Mouse (Mus musculus) lung, embryonic 16.5 days (tissue): ENCODE measurements around the gene H2-Q4. TPM values are rescaled to one million over a fixed set of nuclear protein-coding genes. Genes with fewer than 3 reads are reported as not detected.
"Not testable (repeated sequence)": the region's sequence is repeated elsewhere in the genome, so short reads cannot be mapped to it uniquely, and the experiment has no call there.

Source experiments
- ATAC-seq: fragments of 200-750 bp; cut with Nextera tagmentation; 2 replicates; pipeline ENCODE4 v1.8.0; 2017; ENCODE audit warnings: low read depth, mild to moderate bottlenecking, moderate library complexity
- H3K27ac ChIP-seq: fragments of 300-500 bp; sonication (generic); 2 replicates; pipeline ENCODE4 v1.5.1; 2014; ENCODE audit warnings: mild to moderate bottlenecking, control low read depth, low read length
- H3K27me3 ChIP-seq: fragments of 300-500 bp; sonication (generic); 2 replicates; pipeline ENCODE4 v1.6.1; 2014; ENCODE audit warnings: low read depth, low read length, mixed read lengths; ENCODE audit not compliant: control insufficient read depth, insufficient read depth
- H3K36me3 ChIP-seq: fragments of 300-500 bp; sonication (generic); 2 replicates; pipeline ENCODE4 v1.6.1; 2014; ENCODE audit warnings: low read length; ENCODE audit not compliant: control insufficient read depth, insufficient read depth
- H3K4me1 ChIP-seq: fragments of 300-500 bp; sonication (generic); replicated peaks from 2 replicates; pipeline ENCODE4 v1.6.1; 2014; ENCODE audit warnings: low read length, mixed read lengths; ENCODE audit not compliant: control insufficient read depth, insufficient read depth
- H3K4me2 ChIP-seq: fragments of 300-500 bp; sonication (generic); 2 replicates; pipeline ENCODE4 v1.6.1; 2014; ENCODE audit warnings: low read depth, low read length, control low read depth
- H3K4me3 ChIP-seq: fragments of 300-500 bp; sonication (generic); 2 replicates; pipeline ENCODE4 v1.5.1; 2014; ENCODE audit warnings: mild to moderate bottlenecking, low read length, control low read depth
- H3K9ac ChIP-seq: fragments of 300-500 bp; sonication (generic); 2 replicates; pipeline ENCODE4 v1.6.1; 2014; ENCODE audit warnings: low read length, control low read depth
- H3K9me3 ChIP-seq: fragments of 300-500 bp; sonication (generic); 2 replicates; pipeline ENCODE4 v1.6.1; 2016; ENCODE audit warnings: low read length; ENCODE audit not compliant: control insufficient read depth
- WGBS: fragments of 180-500 bp; shearing (Covaris S2); extraction: QIAGEN DNeasy Blood & Tissue Kit; methylation state at CpG from one replicate; pipeline ENCODE4 v1.1.7; 2014; 5-methylcytosine and 5-hydroxymethylcytosine counted together
- polyA plus RNA-seq: library from polyadenylated mRNA; unstranded; fragments of >200 nt; fragmentation: Nextera tagmentation; extraction: Ambion mirVana; gene quantifications from 2 replicates; pipeline ENCODE4 v1.2.1, GENCODE M21; 2015

H2-Q4 gene
- polyA plus RNA-seq, 1 experiment from 2014 or later, result 6.5 TPM

- H3K27me3 ChIP-seq, ATAC-seq, H3K4me3 ChIP-seq, H3K4me1 ChIP-seq, H3K9ac ChIP-seq, H3K36me3 ChIP-seq, H3K4me2 ChIP-seq, H3K27ac ChIP-seq, H3K9me3 ChIP-seq: not testable (repeated sequence)
- WGBS, result 72% methylated on average over 3 of the region's 10 CpGs
Measured at GRCm38 (mm10) chr17:35415273-35416129, 36.1 kb downstream of the H2-Q4 start.

GRCm38 (mm10) chr17:35418772-35419171, 39.4 kb downstream of the H2-Q4 start:
- Histone ChIP-seq H3K9ac (no peak overlapping the region), H3K36me3 (no peaks in the 10 kb centered on the region), H3K27me3 (no peaks in the 10 kb centered on the region), H3K4me3 (no peak overlapping the region), H3K27ac (no peak overlapping the region), H3K9me3 (no peaks in the 10 kb centered on the region), H3K4me2 (no peak overlapping the region), H3K4me1 (no peaks in the 10 kb centered on the region)
- 69% methylated on average over 7 of the region's 7 CpGs for WGBS
- ATAC-seq, result no peak

GRCm38 (mm10) chr17:35419564-35419963, 40.1 kb downstream of the H2-Q4 start:
- not testable (repeated sequence) for H3K9me3 ChIP-seq, ATAC-seq

GRCm38 (mm10) chr17:35420206-35420810, 40.9 kb downstream of the H2-Q4 start:
- H3K4me2 ChIP-seq, H3K36me3 ChIP-seq, H3K27me3 ChIP-seq, H3K9me3 ChIP-seq, ATAC-seq, H3K4me1 ChIP-seq, H3K9ac ChIP-seq, H3K27ac ChIP-seq, H3K4me3 ChIP-seq: not testable (repeated sequence)
- 14% methylated on average over 11 of the region's 11 CpGs for WGBS

More at GRCm38 (mm10) chr17:35419564-35419963, 40.1 kb downstream of the H2-Q4 start:
- H3K4me2 ChIP-seq, H3K36me3 ChIP-seq, H3K27ac ChIP-seq, H3K9ac ChIP-seq, H3K4me3 ChIP-seq, H3K27me3 ChIP-seq, H3K4me1 ChIP-seq: not testable (repeated sequence)
- WGBS, result 55% methylated on average over 4 of the region's 4 CpGs

- not testable (repeated sequence) for ATAC-seq
Measured at GRCm38 (mm10) chr17:35421331-35421730, 41.9 kb downstream of the H2-Q4 start.

GRCm38 (mm10) chr17:35422360-35422759, 42.9 kb downstream of the H2-Q4 start:
- ATAC-seq, H3K9ac ChIP-seq, H3K9me3 ChIP-seq, H3K4me2 ChIP-seq, H3K4me3 ChIP-seq, H3K27ac ChIP-seq, H3K36me3 ChIP-seq, H3K4me1 ChIP-seq: not testable (repeated sequence)
- WGBS, result 86% methylated on average over 5 of the region's 5 CpGs
- peaks cover 11% of the 10 kb centered on the region for H3K27me3 ChIP-seq

More at GRCm38 (mm10) chr17:35421331-35421730, 41.9 kb downstream of the H2-Q4 start:
- not testable (repeated sequence) for H3K36me3 ChIP-seq, H3K4me3 ChIP-seq, H3K4me2 ChIP-seq, H3K9ac ChIP-seq, H3K4me1 ChIP-seq, H3K27ac ChIP-seq, H3K9me3 ChIP-seq
- peaks cover 11% of the 10 kb centered on the region for H3K27me3 ChIP-seq
- WGBS, result 87% methylated on average over 4 of the region's 4 CpGs

- not testable (repeated sequence) for H3K4me2 ChIP-seq, H3K9me3 ChIP-seq, ATAC-seq, H3K4me1 ChIP-seq, H3K27ac ChIP-seq, H3K4me3 ChIP-seq, H3K9ac ChIP-seq, H3K36me3 ChIP-seq
- peaks cover 11% of the 10 kb centered on the region for H3K27me3 ChIP-seq
- WGBS, result 49% methylated on average over 3 of the region's 3 CpGs
Measured at GRCm38 (mm10) chr17:35423131-35423810, 43.9 kb downstream of the H2-Q4 start.

- H3K4me2 ChIP-seq, H3K27ac ChIP-seq, H3K9ac ChIP-seq, H3K4me3 ChIP-seq, ATAC-seq, H3K4me1 ChIP-seq, H3K9me3 ChIP-seq, H3K36me3 ChIP-seq: not testable (repeated sequence)
- H3K27me3 ChIP-seq, result peaks cover 11% of the 10 kb centered on the region
- WGBS, result 84% methylated on average over 3 of the region's 3 CpGs
Measured at GRCm38 (mm10) chr17:35424106-35424505, 44.7 kb downstream of the H2-Q4 start.
